Mouse (Mus musculus): Measurements from ENCODE around the gene Kiz. TPM values are rescaled to one million over a fixed set of nuclear protein-coding genes. Genes with fewer than 3 reads are reported as not detected.
A peak's percentile ranks its signal among the peaks of the same experiment; 100 is the strongest.

Kiz gene
- polyA plus RNA-seq, 1 experiment from 2014 or later: 28.7 TPM

GRCm38 (mm10) chr2:146834064-146834313 lies 21.7 kb upstream of the Kiz start:
- 0% methylated on average over 5 of the region's 5 CpGs for whole genome bisulfite sequencing
- Histone ChIP-seq H3K4me3 (ENCODE audit: low read depth, low read length) (peak overlapping the region; percentile 24), H3K9me3 (ENCODE audit: control insufficient read depth, low read length) (no peaks in the 10 kb centered on the region), H3K4me2 (ENCODE audit: low read depth, low read length) (peak overlapping the region; percentile 53), H3K27me3 (ENCODE audit: control insufficient read depth, insufficient read depth, low read length) (peaks cover 20% of the 10 kb centered on the region; the same call in 1 of the 2 replicates), H3K36me3 (ENCODE audit: control insufficient read depth, insufficient read depth, low read length) (no peaks in the 10 kb centered on the region), H3K27ac (ENCODE audit: low read depth, low read length) (peak overlapping the region; percentile 89), H3K9ac (replicated peaks; ENCODE audit: low read depth, low read length) (peak overlapping the region; percentile 44), H3K4me1 (ENCODE audit: control insufficient read depth, insufficient read depth, low read length) (peaks cover 19% of the 10 kb centered on the region)
- ATAC-seq (ENCODE audit: low read depth): no peak

- Histone ChIP-seq H3K27me3 (ENCODE audit: control insufficient read depth, insufficient read depth, low read length) (peaks cover 25% of the 10 kb centered on the region), H3K27ac (ENCODE audit: low read depth, low read length) (peak overlapping the region; percentile 89), H3K4me1 (ENCODE audit: control insufficient read depth, insufficient read depth, low read length) (peaks cover 19% of the 10 kb centered on the region), H3K36me3 (ENCODE audit: control insufficient read depth, insufficient read depth, low read length) (no peaks in the 10 kb centered on the region), H3K4me3 (ENCODE audit: low read depth, low read length) (peak overlapping the region; percentile 24), H3K4me2 (ENCODE audit: low read depth, low read length) (peak overlapping the region; percentile 53), H3K9me3 (ENCODE audit: control insufficient read depth, low read length) (no peaks in the 10 kb centered on the region), H3K9ac (replicated peaks; ENCODE audit: low read depth, low read length) (peak overlapping the region; percentile 44)
- under 1% methylated on average over 63 of the region's 63 CpGs for WGBS
- peak; percentile 72 for ATAC-seq (ENCODE audit: low read depth)
Observed at GRCm38 (mm10) chr2:146834314-146835201, 21.1 kb upstream of the Kiz start.

GRCm38 (mm10) chr2:146835241-146835990 lies 20.2 kb upstream of the Kiz start:
- peak; percentile 21 for ATAC-seq (ENCODE audit: low read depth)
- WGBS: 3% methylated on average over 20 of the region's 20 CpGs
- Histone ChIP-seq H3K27me3 (ENCODE audit: control insufficient read depth, insufficient read depth, low read length) (peaks cover 28% of the 10 kb centered on the region), H3K4me3 (ENCODE audit: low read depth, low read length) (peak overlapping the region; percentile 24), H3K9me3 (ENCODE audit: control insufficient read depth, low read length) (no peaks in the 10 kb centered on the region), H3K4me2 (ENCODE audit: low read depth, low read length) (peak overlapping the region; percentile 53), H3K9ac (replicated peaks; ENCODE audit: low read depth, low read length) (peak overlapping the region; percentile 44), H3K4me1 (ENCODE audit: control insufficient read depth, insufficient read depth, low read length) (peaks cover 19% of the 10 kb centered on the region), H3K36me3 (ENCODE audit: control insufficient read depth, insufficient read depth, low read length) (no peaks in the 10 kb centered on the region), H3K27ac (ENCODE audit: low read depth, low read length) (peak overlapping the region; percentile 89)

GRCm38 (mm10) chr2:146836246-146836645 lies 19.4 kb upstream of the Kiz start:
- no peak overlapping the region for H3K4me3 ChIP-seq (ENCODE audit: low read depth, low read length)
- no peaks in the 10 kb centered on the region for H3K9me3 ChIP-seq (ENCODE audit: control insufficient read depth, low read length)
- no peaks in the 10 kb centered on the region for H3K36me3 ChIP-seq (ENCODE audit: control insufficient read depth, insufficient read depth, low read length)
- peaks cover 32% of the 10 kb centered on the region for H3K27me3 ChIP-seq (ENCODE audit: control insufficient read depth, insufficient read depth, low read length)
- peaks cover 19% of the 10 kb centered on the region for H3K4me1 ChIP-seq (ENCODE audit: control insufficient read depth, insufficient read depth, low read length)
- ATAC-seq (ENCODE audit: low read depth): no peak
- peak overlapping the region; percentile 53; the same call in 1 of the 2 replicates for H3K4me2 ChIP-seq (ENCODE audit: low read depth, low read length)
- peak overlapping the region; percentile 44; the same call in 1 of the 2 replicates for H3K9ac ChIP-seq (replicated peaks; ENCODE audit: low read depth, low read length)
- WGBS: 7% methylated on average over 13 of the region's 13 CpGs
- H3K27ac ChIP-seq (ENCODE audit: low read depth, low read length): peak overlapping the region; percentile 89; the same call in 1 of the 2 replicates

GRCm38 (mm10) chr2:146836871-146837550 lies 18.7 kb upstream of the Kiz start:
- Histone ChIP-seq H3K27me3 (ENCODE audit: control insufficient read depth, insufficient read depth, low read length) (peaks cover 36% of the 10 kb centered on the region), H3K9ac (replicated peaks; ENCODE audit: low read depth, low read length) (no peak overlapping the region), H3K4me2 (ENCODE audit: low read depth, low read length) (peak overlapping the region; percentile 53), H3K4me3 (ENCODE audit: low read depth, low read length) (peak overlapping the region; percentile 9; the same call in 1 of the 2 replicates), H3K27ac (ENCODE audit: low read depth, low read length) (peak overlapping the region; percentile 89), H3K36me3 (ENCODE audit: control insufficient read depth, insufficient read depth, low read length) (no peaks in the 10 kb centered on the region), H3K4me1 (ENCODE audit: control insufficient read depth, insufficient read depth, low read length) (peaks cover 19% of the 10 kb centered on the region), H3K9me3 (ENCODE audit: control insufficient read depth, low read length) (no peaks in the 10 kb centered on the region)
- WGBS: 7% methylated on average over 17 of the region's 17 CpGs
- ATAC-seq (ENCODE audit: low read depth): no peak

GRCm38 (mm10) chr2:146837653-146838052 lies 18.0 kb upstream of the Kiz start:
- H3K4me3 ChIP-seq (ENCODE audit: low read depth, low read length): 0 out of 2 replicates have a peak overlapping the region, but pooled peaks have one; percentile 3
- H3K9ac ChIP-seq (replicated peaks; ENCODE audit: low read depth, low read length): no peak overlapping the region
- peak overlapping the region; percentile 25; the same call in 1 of the 2 replicates for H3K27ac ChIP-seq (ENCODE audit: low read depth, low read length)
- no peak for ATAC-seq (ENCODE audit: low read depth)
- no peaks in the 10 kb centered on the region for H3K36me3 ChIP-seq (ENCODE audit: control insufficient read depth, insufficient read depth, low read length)
- WGBS: 13% methylated on average over 1 of the region's 1 CpGs
- peaks cover 35% of the 10 kb centered on the region for H3K27me3 ChIP-seq (ENCODE audit: control insufficient read depth, insufficient read depth, low read length)
- H3K9me3 ChIP-seq (ENCODE audit: control insufficient read depth, low read length): no peaks in the 10 kb centered on the region
- H3K4me2 ChIP-seq (ENCODE audit: low read depth, low read length): peak overlapping the region; percentile 53; the same call in 1 of the 2 replicates
- H3K4me1 ChIP-seq (ENCODE audit: control insufficient read depth, insufficient read depth, low read length): peaks cover 19% of the 10 kb centered on the region

- Histone ChIP-seq H3K27me3 (ENCODE audit: control insufficient read depth, insufficient read depth, low read length) (peaks cover 35% of the 10 kb centered on the region), H3K36me3 (ENCODE audit: control insufficient read depth, insufficient read depth, low read length) (no peaks in the 10 kb centered on the region), H3K4me3 (ENCODE audit: low read depth, low read length) (peak overlapping the region; percentile 20), H3K9me3 (ENCODE audit: control insufficient read depth, low read length) (no peaks in the 10 kb centered on the region), H3K9ac (replicated peaks; ENCODE audit: low read depth, low read length) (peak overlapping the region; percentile 35; the same call in 1 of the 2 replicates), H3K27ac (ENCODE audit: low read depth, low read length) (peak overlapping the region; percentile 55; the same call in 1 of the 2 replicates), H3K4me1 (ENCODE audit: control insufficient read depth, insufficient read depth, low read length) (peaks cover 17% of the 10 kb centered on the region), H3K4me2 (ENCODE audit: low read depth, low read length) (peak overlapping the region; percentile 37)
- no peak for ATAC-seq (ENCODE audit: low read depth)
- 1% methylated on average over 30 of the region's 30 CpGs for WGBS
Observed at GRCm38 (mm10) chr2:146838596-146839302, 16.9 kb upstream of the Kiz start.

GRCm38 (mm10) chr2:146839303-146840030 lies 16.2 kb upstream of the Kiz start:
- peak; percentile 39 for ATAC-seq (ENCODE audit: low read depth)
- Histone ChIP-seq H3K27ac (ENCODE audit: low read depth, low read length) (peak overlapping the region; percentile 55; the same call in 1 of the 2 replicates), H3K4me3 (ENCODE audit: low read depth, low read length) (peak overlapping the region; percentile 20), H3K36me3 (ENCODE audit: control insufficient read depth, insufficient read depth, low read length) (no peaks in the 10 kb centered on the region), H3K9ac (replicated peaks; ENCODE audit: low read depth, low read length) (peak overlapping the region; percentile 35; the same call in 1 of the 2 replicates), H3K27me3 (ENCODE audit: control insufficient read depth, insufficient read depth, low read length) (peaks cover 35% of the 10 kb centered on the region), H3K4me2 (ENCODE audit: low read depth, low read length) (peak overlapping the region; percentile 37), H3K9me3 (ENCODE audit: control insufficient read depth, low read length) (no peaks in the 10 kb centered on the region), H3K4me1 (ENCODE audit: control insufficient read depth, insufficient read depth, low read length) (peaks cover 11% of the 10 kb centered on the region)
- WGBS: 3% methylated on average over 36 of the region's 36 CpGs
